Mouse (Mus musculus): ENCODE results near the gene Larp1.
A peak's percentile ranks its signal among the peaks of the same experiment; 100 is the strongest.
"Not testable (repeated sequence)": the region's sequence is repeated elsewhere in the genome, so short reads cannot be mapped to it uniquely, and the experiment has no call there.

Larp1 gene

DNA sequence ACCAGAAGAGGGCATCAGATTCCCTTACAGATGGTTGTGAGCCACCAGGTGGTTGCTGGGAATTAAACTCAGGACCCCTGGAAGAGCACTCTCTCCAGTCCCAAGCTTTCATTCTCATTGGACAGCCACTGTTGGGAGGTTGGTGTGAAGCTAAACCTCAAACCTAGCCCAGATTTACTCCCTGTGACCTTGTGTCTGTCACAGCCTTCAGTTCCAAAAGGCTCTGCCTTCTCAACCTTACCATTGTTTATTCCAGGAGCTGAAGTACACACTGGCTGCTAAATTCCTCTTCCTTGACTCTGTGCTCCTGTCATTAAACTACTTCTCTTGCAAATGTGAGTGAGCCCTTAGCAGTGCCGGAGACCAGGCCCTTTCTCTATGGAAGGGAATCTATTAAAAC lies 20.1 kb downstream of the Larp1 start:
- DNase-seq (ENCODE audit: low read depth, low spot score) = no peak

DNA sequence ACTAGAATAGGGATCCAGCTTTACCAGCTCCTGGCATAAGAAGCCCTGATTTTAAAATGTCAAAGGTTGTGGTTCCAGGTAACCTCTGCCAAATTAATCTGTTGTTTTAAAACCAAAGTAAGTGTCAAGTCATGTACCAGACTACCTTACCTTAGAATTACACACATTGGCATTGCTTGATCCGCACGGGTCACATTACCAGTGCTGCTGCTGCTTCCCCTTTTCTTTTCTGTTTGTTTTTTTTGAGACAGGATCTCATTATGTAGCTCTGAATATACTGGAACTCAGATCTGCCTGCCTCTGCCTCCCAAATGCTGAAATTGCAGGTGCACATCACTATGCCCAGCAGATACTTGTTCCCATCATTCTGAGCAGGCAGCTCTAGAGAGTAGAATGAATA lies 21.0 kb downstream of the Larp1 start:
- no peak for DNase-seq (ENCODE audit: low read depth, low spot score)

DNA sequence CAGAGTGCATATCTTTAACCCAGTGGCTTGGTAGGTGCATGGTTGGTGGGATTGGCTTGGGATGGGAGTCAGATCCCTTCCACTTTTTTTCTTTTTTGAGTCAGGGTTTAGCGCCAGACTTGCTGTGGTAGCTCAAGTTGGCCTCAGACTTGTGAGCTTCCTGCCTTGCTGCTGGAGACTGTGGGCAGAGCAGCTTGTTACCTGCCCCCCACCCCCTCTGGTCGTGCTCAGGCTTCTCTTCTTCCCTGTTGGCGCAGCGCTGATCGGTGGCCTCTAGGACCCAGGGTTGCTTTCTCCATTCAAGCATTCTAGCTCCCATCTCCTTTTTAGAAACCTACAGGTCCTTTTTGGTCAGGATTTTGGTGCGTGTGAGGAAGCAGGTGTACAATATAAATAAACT lies 22.3 kb downstream of the Larp1 start:
- no peak for DNase-seq (ENCODE audit: low read depth, low spot score)

DNA sequence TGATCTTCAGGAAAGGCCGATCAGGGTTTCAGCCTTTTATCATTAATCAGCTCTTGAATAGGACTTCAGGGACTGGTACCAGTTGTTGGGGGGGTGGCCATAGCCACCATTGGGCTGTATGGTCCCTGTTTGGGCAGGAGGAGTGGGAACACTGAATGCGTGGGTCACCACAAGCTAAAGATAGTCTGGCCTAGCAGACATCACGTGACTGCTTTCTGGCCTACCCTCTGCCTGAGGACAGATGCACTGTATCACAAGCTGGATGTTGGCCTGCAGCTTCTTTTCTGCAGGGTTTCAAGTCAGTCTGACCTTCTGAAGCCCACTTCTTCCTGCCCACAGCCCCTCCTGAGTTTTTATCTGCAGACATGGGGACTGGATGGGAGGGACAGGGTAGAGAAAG lies 24.8 kb downstream of the Larp1 start:
- DNase-seq (ENCODE audit: low read depth, low spot score) = no peak

DNA sequence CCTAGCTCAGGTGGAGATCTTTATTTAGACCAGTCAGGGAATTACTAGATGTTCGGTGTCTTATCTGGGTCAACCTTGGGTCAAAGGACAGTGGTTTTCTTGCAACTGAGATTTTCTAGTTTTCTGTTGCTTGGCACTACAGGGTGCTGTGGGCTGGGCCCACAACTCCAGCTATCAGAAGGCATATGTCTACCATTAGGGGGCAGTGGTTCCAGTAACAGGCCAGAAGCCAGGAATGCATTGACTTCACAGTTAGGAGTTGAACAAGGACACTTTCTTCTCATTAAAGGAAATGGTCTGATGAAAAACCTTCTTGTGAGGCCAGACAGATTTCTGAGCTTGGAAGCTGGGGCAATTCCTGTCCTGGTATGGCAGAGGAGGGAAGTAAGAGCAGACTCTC lies 30.2 kb downstream of the Larp1 start:
- DNase-seq (ENCODE audit: low read depth, low spot score) = no peak

DNA sequence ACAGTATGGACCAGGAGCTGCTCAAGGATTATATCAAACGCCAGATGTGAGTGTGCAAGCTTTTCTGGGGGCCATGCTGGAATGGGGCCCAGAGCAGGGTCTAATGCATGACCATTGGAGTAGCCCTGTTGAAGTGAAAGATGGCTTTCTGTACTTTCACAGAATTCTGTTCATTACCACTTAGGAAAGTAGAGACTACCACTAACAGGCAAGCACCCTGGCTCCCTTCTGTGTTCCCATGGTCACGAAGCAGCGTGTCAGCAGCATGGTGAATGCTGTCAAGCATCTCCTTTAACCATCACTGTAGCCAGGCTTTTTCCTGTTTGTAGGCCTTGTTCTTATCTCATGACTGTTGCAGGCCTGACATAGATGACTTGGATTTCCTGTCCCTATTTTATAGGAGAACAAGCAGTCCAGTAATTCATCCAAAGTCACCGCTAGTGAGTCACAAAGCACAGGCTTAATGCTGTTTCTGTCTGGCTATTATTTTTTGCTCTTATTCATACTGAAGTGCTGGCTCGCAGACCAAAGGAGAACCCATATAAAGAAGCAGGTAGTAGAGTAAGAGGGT lies 34.1 kb downstream of the Larp1 start:
- DNase-seq (ENCODE audit: low read depth, low spot score) = no peak

DNA sequence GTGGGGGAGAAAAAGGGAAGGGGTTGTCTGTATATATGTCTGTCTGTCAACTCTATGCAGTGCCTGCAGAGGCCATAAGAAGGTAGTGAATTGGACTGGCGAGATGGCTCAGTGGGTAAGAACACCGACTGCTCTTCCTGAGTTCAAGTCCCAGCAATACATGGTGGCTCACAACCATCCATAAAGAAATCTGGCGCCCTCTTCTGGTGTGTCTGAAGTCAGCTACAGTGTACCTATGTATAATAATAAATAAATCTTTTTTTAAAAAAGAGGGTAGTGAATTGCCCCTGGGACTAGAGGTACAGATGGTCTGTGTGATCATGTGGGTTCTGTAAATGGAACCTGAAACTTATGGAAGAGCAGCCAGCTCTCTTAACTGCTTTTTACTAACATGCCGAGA lies 37.6 kb downstream of the Larp1 start:
- DNase-seq (ENCODE audit: low read depth, low spot score) = no peak

DNA sequence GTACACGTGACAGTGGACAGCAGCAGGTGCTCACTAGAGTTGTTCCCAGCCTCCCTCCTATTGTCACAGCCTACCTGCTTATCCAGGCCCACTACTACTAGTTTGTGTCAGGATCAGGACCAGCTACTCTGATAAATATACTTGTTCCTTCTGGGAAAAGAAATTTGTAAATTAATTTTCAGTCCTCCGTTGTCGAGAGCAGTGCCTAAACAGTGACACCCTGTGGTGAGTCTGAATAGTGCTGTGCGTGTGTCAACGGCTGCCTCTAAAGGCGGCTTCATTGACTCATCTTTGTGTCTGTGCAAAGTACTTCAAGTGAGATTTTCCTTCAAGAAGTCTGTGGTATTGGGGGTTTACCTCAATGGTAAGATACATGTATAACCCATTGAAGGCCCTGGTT lies 48.6 kb downstream of the Larp1 start:
- DNase-seq (ENCODE audit: low read depth, low spot score) = peak; percentile 14

DNA sequence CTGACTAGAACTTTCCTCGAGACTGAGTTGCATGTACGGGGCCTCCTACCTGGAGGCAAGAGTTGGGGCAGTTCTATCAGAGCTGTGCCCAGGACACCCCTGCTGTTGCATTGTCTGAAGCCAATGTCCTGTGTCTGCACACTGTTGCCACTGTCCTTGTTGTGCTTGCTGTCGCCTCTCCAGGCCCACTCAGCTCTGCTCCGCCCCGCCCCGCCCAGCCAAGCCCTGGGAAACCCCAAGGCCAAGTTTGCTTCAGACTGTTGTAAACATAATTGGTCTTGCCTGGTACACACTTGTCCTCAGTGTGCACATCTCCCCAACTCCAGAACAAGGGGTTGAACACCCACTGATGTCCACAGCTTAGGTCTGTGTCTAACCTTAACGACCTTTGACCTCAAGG lies 50.9 kb downstream of the Larp1 start:
- DNase-seq (ENCODE audit: low read depth, low spot score) = not testable (repeated sequence)

DNA sequence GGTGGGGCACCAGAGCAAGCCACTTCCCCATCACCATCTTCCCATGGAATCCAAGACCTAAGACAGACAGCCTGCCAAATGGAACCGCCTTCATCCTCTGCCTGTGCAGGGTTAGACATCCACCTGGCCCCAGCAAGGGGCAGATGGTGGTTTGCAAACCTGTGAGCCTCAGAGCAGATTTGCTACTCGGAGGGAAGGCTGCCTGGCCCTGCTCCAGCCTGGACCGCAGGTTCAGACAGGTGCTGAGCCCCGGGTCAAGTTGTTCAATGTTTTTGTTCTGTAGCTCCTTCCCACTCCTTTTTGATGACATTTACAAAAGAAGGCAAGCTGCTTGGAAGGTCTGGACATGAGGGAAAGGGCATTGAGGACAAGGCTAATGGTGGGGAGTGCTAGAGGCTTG lies 52.4 kb downstream of the Larp1 start:
- not testable (repeated sequence) for DNase-seq (ENCODE audit: low read depth, low spot score)

DNA sequence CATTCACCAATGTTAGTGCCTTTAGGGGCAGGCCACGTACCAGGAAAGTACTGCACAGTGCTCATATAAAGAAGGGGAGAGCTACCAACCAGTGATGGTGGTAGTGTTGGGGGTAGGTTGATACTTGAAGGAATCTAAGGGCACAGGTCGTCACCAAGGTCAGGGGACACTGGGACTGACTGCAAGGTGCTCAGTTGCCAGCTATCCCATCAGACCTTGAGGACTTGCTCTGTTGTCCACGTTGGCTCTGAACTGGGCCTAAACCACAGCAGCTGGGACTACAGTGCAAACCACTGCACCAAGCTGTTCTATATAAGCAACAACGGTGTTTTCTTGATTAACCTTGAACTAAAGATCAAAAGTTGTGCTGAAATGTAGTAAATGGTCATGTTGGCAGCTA lies 53.7 kb downstream of the Larp1 start:
- DNase-seq (ENCODE audit: low read depth, low spot score) = no peak

DNA sequence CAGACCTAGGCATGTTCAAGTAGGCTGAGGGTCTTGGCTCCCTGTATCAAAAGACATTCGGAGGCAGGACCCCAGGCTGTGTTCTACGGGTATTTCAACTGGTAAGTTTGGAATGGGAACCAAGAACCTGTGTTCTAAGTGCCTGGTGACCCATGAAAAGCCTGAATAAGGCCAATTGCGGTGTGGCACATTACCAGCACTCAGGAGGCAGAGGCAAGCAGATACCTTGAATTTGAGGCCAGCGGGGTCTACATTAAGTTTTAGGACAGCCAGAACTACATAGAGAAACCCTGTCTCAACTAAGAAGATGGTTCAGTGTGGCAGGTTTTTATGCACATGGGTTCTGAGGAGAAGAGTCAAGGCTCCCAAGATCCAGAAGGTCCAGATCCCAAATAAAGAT lies 56.2 kb downstream of the Larp1 start:
- DNase-seq (ENCODE audit: low read depth, low spot score) = no peak

DNA sequence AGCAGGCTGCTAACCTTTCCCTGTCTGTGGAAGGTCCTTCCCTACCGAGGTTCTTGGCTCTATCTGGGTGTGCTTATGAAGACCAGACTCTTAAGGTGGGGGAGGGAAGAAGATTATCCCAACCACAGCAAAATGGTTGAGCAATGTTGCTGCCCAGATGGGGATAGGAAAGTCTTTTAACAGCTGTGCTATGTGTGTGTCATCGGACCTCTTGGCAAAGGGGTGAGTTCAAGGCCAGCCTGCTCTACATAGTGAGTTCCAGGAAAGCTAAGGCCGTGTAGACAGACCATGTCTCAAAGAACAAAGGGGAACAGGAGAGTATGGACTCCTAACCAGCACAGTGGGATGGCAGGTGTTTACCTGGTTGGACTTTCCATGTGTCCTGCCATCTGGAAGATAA lies 64.1 kb downstream of the Larp1 start:
- no peak for DNase-seq (ENCODE audit: low read depth, low spot score)

DNA sequence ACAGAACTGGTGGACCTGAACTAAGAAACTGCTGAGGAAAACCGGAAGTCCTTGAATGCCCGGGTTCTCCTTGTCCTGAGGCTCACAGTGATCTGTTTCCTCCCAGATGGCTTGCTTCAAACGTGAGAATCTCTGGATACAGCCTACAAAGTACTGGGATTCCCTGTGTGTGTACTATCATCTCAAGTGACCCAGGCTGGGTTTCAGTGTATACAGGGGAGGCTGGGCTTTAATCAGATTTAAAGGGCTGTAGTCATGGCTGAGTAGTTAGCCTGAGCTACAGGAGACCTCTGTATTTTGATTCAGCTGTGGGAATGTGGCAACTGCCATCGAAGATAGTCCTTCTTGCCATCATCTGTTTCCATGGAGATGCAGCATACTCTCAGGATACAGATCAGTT lies 68.4 kb downstream of the Larp1 start:
- DNase-seq (ENCODE audit: low read depth, low spot score) = no peak

DNA sequence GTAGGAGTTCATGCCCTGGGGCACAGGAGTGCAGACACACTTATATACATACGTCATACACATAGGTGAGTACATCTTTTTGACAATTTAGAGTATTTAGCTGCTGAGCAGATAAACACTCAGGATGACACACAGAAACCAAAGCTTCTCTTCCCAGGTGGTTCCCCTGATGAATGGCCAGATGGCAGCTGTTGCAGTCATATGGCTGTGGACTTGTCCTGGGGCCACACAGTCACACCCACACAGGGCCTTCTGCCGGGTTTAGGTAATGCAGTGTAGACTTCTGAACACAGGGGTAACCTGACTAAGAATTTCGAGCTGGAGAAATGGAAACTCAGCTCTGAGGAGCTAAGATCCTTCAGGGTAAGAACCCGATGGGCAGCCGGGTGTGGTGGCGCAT lies 72.9 kb downstream of the Larp1 start:
- no peak for DNase-seq (ENCODE audit: low read depth, low spot score)

DNA sequence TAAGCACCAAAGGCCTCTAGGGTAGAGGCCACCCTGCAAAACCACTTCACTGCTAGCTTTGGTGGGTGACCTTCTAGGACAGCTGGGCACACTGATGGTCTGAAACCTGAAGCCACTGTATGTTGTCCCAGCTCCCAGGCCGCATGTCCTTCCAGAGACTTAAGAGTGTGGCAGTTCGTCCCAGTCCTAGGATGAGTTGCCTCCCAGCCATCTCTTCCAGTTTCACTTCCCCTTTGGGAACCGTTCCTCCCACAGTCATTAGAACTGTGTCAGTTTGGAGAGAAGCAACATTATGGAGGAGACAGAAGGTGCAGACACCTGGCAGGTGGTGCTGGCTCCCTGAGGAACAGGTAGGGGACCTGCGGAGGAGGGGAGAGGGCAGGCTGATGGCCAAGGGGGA lies 83.7 kb downstream of the Larp1 start:
- DNase-seq (ENCODE audit: low read depth, low spot score) = no peak

DNA sequence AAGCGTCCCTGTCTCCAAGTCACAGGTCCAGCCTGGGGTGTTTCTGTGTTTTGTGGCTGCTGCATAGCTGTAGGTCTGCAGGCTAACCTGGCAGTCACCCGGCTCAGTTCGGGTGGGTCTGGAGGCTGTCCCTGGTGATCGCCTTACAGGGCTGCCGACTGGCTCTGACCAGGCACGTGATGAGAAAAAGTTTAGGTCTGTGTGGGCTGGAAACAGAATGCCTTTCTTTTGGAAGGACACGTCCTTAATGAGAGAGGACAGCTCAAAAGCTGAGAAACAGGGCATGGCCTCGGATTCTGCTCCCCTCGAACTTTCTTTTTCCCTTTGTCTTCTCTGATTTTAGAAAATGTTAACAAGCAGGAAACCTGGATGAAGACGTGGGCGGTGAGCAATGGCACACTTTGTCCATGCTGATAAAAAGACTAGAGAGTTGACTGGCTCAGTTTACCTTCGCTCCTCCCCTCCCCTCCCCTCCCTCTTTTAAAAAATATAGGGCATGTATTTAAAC lies 84.2 kb downstream of the Larp1 start, which contains the start of gene Gm12248:
Gene Gm12248 (minus strand): TSS at position 114 of the 508 bp plus-strand sequence.
- peak; percentile 43 for DNase-seq (ENCODE audit: low read depth, low spot score)

DNA sequence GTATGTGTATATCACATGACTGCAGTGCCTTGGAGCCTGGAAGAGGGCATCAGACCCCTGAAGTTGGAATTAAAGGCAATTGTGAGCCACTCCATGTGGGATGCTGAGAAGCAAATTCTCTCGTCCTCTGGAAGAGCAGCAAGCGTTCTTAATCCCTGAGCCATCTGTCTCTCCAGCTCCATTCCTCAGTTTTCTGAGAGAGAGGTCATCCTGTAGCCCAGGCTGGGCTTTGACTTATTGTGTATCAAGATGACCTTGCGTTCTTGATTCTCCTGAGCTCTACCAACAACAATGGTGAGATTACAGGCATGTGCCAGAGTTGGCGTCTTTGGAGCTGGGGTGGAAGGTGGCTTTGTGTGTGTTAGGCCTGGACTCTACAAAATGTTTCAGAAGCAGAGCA lies 85.9 kb downstream of the Larp1 start:
- DNase-seq (ENCODE audit: low read depth, low spot score) = no peak

DNA sequence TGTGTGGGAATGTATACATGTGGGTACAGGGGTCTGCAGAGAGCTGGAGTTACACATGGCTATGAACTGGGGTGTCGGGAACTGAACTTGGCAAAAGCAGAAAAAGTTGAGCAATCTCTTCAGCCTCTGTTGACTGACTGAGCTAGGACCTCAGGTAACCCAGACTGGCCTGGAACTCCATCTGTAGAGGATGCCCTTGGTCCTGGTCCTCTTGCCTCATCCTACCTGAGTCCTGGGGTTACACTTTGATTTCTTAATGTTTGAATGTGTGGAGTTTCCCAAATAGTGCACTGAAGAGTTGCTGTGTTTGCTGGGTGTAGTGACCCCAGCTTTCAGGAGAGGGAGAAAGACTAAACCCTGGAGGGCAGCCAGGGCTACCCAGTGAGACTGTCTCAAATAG lies 86.7 kb downstream of the Larp1 start:
- no peak for DNase-seq (ENCODE audit: low read depth, low spot score)

DNA sequence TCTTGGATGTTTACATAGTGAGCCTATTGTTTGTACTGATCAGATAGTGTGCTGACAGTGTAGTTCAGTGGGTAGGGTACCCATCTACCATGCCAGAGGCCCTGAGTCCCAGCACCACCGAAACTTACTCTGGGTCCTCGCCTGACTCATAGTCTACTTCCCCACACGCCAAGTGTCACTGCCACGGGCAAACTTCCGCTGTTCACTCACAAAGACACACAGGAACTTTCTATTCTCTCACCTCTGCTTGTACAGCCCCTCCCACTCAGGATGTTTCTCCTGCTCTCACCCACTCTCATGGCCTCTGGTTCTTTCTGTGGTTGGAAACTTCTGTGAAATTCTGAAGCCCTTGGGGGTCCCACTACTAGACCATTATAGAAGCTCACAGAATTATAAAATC lies 87.3 kb downstream of the Larp1 start:
- DNase-seq (ENCODE audit: low read depth, low spot score) = no peak

DNA sequence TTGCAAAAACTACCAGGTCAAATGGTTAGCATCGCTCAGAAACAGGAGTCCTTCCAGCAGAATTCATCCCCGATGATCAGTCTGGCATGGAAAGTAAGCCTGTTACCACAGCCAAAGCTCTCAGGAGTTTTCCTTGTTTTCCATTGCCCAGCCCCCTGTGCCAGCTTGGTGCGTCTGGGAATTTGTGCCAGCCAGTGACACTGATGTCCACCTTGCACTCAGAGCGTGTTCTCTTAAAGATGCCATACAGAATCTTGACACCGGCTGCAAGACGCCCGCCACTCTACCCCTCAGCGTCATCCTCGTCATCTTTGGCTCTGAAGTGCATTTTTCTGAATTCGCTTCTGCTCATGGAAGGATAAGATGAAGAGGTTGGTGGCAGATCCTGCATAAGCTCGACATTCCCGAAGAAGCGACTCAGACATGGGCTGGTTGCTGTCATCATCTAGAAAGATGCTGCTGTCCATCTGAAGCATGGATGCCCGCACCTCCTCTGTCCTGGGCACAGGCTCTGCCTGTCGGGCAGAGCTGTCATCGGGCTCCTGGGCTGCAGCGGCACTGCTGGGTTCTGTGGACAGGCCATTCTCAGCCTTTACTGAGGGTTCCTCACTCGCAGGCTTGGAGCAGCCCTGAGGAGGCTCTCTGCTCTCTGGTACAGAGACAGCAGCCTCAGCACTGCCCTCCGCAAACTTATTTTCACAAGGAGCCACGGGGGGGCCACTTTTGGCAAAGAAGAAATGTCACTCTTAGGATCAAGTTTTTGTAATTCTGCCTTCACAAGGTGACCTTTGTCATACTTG lies 88.2 kb downstream of the Larp1 start:
- DNase-seq (ENCODE audit: low read depth, low spot score) = no peak

DNA sequence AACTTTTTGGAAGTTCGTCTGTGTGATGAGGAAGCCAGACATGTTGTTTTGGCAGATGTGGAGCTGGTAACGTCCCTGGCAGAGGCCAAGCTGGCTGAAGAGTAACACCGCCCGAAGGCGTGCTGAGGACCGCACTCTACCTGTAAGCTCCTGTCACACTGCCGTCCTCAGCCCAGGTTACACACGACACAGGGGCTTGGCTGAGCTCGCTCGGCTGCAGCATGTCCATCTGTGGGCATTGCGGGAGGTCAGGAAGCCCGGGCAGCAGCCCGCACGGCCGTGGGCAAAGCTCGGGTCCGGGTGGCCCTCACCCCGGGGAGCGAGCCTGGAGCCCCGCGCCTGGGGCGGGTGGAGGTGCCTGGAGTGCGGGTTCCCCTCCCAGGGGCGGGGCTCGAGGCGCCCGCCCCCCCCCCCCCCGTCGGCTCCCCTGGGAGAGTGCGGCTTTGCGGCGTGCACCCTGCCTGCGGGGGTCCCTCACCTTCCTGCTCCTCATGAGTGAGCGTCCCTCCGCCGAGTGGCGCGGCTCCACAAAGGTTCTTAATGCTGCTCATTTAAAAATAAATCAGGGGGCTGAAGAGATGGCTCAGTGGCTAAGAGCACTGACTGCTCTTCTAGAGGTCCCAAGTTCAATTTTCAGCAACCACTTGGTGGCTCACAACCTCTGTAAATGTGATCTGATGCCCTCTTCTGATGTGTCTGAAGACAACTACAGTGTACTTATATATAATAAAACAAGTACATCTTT lies 88.9 kb downstream of the Larp1 start:
- DNase-seq (ENCODE audit: low read depth, low spot score) = no peak

DNA sequence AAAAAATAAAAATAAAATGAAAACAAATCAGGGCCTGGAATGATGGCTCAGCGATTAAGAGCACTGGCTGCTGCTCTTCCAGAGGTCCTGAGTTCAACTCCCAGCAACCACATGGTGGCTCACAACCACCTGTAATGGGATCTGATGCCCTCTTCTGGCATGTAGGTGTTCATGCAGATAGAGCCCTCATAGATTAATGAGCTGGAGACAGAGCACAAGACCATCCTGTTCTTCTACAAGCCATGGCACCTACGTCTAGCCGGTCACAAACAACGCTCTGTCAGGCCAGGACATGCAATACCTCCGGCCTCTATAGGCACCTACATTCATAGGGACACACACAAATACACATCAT lies 89.5 kb downstream of the Larp1 start:
- not testable (repeated sequence) for DNase-seq (ENCODE audit: low read depth, low spot score)

Measured in forelimb bud, embryonic 11.5 days (tissue).